Mouse (Mus musculus) Muller cell, postnatal 12 days (primary cell): ENCODE results near the gene Ssh2.
A peak's percentile ranks its signal among the peaks of the same experiment; 100 is the strongest.

Experiments used
- DNase-seq: peaks from one replicate; pipeline ENCODE4 v3.0.0-alpha.2; 2015; ENCODE audit errors: inconsistent ontology term

Gene Ssh2

DNA sequence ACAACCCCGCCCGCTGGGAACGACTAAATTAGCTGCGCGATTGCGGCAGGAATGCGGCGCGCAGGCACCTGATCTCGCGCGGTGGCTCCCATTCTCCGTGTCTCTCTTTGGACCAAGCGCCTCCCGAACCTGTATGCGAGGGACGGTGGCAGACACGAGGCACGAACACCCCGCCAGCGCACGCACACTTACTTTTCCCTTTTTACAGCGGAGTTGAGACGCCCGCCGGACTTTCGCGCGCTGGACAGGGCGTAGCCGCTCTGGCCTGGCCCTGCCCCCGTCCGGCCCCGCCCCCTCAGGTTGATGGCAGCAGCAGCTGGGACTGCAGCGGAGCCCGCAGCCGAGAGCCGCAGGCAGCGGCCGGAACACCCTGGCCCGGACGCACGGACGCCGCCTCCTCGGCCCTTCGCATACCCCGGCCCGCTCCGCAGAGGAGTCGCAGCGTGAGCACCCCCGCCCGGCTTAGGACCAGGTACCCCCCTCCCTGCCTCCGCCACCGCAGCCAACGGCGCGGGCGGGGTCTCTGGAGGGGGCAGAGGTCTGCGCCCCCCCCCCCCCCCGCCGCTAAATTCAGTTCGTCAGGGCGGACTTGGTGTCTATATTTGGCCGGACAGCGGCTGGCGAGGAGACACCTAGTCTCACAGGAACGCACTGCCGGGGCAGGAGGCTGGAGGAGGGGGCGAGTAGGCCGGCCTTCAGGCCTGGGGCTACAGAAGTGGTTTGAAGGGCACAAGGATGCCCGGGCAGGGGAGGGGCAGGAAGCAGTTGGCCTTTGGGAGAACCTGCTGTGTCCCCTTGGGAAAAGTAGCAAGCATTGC, 246.4 kb downstream of the Ssh2 start, which contains the start of gene Coro6:
Gene Coro6 (plus strand): TSS at position 129 of the 818 bp plus-strand sequence.
- peak; percentile 80 for DNase-seq

DNA sequence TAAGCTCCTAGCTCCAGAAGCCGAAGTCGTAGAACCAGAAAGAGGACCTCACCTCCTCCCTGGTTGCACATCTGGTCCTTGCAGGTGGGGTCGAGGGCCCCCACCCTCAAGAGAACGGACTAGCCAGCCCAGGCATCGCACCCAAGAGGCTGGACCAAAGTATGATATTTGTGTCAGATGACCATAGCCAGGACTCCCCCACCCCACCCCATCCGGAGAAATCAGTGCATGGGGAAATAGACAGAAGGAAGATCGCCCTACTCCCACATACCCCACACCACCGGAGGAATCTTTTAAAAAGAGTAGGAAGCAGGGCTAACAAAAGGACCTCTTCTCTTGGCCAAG, 247.0 kb downstream of the Ssh2 start:
- DNase-seq = no peak

- DNase-seq = no peak
These were observed 247.7 kb downstream of the Ssh2 start for GRCm38 (mm10) chr11:77463786-77464185.

GRCm38 (mm10) chr11:77464684-77465083, 248.6 kb downstream of the Ssh2 start:
- DNase-seq = peak; percentile 89

DNA sequence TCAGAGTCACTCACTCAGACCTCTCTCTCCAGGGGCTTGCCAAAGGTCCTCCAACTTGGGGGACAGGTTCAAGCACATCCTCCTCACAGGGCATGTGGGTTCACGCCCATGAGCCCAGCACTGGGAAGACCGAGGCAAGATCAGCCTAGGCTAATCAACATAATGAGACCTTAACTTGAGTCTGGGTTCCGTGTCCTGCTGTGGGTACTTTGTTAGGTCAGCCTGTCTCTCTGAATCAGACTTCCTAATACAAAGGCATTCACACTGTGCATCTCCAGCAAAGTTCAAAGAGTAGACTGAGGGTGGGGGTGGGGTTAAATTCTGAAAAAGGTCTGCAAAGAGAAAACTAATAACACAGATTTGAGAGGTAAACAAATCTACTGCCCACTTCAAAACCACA, 249.0 kb downstream of the Ssh2 start:
- DNase-seq = peak; percentile 67

GRCm38 (mm10) chr11:77466544-77466943, 250.5 kb downstream of the Ssh2 start:
- no peak for DNase-seq

DNA sequence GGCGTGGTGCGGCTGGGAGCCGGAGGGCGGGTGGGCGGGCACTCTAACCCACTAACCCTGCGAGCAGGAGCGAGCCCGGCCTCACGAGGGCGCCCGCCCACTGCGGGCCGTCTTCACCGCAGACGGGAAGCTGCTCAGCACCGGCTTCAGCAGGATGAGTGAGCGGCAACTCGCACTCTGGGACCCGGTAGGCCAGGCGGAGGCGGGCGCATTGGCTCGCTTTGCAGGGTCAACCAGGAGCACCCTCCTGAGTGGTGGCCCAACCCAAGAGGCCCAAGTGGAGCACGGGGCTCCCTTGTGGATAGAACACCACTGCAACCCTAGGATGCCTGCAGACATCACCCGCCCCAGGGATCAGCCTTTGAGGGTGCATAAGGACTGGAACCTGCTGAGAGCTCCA, 251.1 kb downstream of the Ssh2 start:
- peak; percentile 75 for DNase-seq

GRCm38 (mm10) chr11:77467784-77468183, 251.7 kb downstream of the Ssh2 start:
- DNase-seq = peak; percentile 67

GRCm38 (mm10) chr11:77468397-77468796, 252.3 kb downstream of the Ssh2 start:
- DNase-seq = no peak

DNA sequence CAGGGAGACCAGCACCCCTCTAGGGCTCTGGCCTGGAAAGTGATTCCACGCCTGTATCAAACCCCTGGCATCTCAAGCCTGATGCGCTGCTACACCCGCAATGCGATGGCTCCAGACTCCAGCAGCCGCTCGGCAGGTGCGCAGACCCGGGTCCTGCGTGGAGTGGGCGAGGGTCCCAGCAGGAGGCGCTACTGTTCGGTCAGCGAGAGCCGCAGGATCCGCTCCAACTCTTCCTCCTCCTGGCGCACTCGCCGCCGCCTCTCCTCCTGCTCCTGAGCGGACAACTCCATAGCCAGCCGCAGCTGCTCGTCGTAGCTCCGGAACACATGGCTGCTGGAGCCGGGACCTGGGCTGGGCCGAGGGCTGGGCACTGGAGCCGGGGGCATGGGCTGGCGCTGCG, 255.3 kb downstream of the Ssh2 start:
- no peak for DNase-seq

- DNase-seq = no peak
These were observed 256.7 kb downstream of the Ssh2 start for GRCm38 (mm10) chr11:77472775-77473174.

- no peak for DNase-seq
These were observed 260.1 kb downstream of the Ssh2 start for GRCm38 (mm10) chr11:77476216-77476615.

- no peak for DNase-seq
These were observed 260.8 kb downstream of the Ssh2 start for GRCm38 (mm10) chr11:77476895-77477294.

- peak; percentile 64 for DNase-seq
These were observed 267.0 kb downstream of the Ssh2 start for GRCm38 (mm10) chr11:77483043-77483442.

DNA sequence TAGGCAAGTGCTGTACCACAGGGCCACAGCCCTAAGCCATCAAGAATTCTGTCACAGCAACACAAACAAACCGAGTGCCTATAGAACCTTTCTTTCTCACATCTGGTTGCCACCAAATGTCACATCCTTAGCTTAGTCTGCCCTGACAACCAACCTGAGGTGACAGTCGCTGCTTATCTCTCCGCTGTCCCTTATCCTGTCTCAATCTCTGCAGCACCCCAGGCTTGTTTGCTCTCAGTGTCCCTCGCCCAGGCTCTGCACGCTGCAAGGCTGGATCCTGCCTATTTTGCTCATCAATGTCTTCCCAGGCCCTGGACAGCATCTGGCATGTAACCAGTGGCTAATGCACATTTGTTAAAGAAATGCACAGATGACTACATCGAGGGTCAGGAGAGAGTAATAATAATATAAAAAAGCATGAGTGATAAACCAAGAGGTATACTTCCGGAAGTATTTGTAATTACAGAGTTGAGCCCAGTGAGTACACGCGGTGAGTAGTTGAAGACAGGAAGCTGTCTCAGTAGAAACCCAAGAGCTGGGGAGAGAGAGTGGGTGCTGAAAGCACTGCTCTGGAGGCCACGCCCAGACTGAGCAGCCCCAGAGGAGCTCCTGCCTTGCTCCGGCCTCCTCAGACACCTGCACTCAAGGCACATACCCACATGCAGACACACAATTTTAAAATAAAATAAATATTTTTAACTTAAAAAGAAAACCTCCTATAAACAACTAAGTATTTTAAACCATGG, 267.6 kb downstream of the Ssh2 start:
- no peak for DNase-seq

DNA sequence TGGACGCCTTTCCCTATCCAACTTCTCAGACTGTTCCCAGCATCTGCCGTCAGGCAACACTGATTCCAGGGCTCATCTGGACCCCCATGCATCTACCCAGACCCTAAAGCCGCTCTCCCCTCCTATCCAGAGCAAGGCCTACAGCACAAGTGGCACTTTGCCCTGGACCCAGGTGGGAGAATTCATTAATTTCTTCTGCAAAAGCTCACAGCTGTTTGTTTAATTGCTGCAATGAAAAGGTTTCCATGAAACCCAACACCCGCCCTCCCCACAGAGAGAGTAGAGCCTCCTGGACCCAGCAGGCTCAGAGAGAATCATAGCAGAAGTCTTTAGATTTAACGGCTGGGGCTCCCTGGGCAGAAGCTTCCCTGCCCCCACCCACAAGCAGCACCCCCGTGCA, 269.1 kb downstream of the Ssh2 start:
- no peak for DNase-seq

GRCm38 (mm10) chr11:77486798-77487197, 270.7 kb downstream of the Ssh2 start:
- peak; percentile 52 for DNase-seq

DNA sequence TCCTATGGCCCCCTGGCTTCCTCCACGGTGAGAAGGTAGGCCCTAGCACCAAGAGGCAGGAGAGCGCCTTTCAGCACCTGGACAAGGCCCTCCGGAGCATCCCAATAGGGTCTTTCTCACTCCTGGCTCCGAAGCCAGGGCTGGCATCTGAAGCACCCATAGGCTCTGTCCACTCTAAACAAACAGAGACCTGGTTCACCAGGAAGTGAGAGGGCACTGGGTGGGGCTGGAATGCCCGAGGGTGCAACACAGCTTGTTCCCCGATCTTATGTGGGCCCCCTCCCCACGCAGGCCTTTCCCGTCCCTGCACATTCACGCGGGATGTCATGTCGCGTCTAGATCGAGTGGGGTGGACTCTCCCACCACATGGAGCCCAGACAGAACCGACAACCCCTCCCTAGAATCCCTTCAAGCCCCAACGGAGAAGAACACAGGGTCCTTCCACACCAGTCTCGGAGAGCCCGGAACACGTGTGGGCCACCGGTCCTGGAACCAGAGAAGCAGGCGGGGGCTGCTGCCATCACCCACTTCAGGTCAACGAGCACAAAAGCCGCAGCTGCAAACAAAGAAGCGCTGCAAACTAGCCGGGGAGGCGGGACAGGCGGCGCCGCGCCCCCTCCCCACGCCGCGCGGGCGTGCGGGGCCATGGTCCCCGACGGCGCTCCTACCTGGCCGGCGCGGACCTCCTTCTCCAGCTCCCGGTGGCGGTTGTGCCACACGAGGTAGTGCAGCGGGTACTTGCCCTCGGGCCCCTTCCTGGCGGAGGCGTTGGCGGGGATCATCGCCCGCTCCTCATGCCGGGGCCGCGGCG, 272.9 kb downstream of the Ssh2 start:
- peak; percentile 29 for DNase-seq

GRCm38 (mm10) chr11:77489591-77490235, 273.6 kb downstream of the Ssh2 start, which contains the start of gene Ankrd13b:
Gene Ankrd13b (minus strand): TSS chr11:77489678.
- peak; percentile 74 for DNase-seq

DNA sequence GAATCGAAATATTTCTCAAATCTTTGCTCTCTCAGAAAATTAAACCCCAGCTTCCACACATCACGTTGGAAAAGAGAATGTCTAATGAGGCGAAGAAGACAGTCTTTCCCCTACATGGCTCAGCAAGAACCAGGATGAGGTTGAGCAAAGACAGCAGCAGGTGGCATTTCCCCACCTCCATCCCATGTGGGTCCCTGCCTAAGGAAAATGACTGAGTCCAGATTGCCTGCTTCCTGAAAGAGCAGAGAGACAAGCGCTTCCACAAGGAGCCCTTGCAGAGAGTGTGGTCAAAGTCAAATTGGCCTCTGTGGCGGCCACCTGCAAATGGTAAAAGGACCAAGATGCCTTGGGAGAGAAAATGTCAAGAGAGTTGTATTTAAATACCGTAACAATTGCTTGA, 274.4 kb downstream of the Ssh2 start:
- no peak for DNase-seq

- DNase-seq = peak; percentile 96
These were observed 275.0 kb downstream of the Ssh2 start for GRCm38 (mm10) chr11:77491123-77491501.
